Mouse (Mus musculus) gastrocnemius, adult 18-20 months (tissue): Measurements from ENCODE around the gene Rad54l2. TPM values are rescaled to one million over a fixed set of nuclear protein-coding genes. Genes with fewer than 3 reads are reported as not detected.

Experiments
- DNase-seq: peaks from one replicate; pipeline ENCODE4 v3.0.0; 2021; ENCODE audit warnings: low spot score
- total RNA-seq, 2 experiments: library from RNA; stranded (reverse); gene quantifications; 2 replicates each; pipeline ENCODE4 v1.2.3; 2021

Gene Rad54l2
- total RNA-seq, 2 experiments from 2014 or later: 6.6 to 6.9 TPM

GRCm38 (mm10) chr9:106754311-106754710 lies 34.7 kb downstream of the Rad54l2 start:
- no peak for DNase-seq

- no peak for DNase-seq
Observed at GRCm38 (mm10) chr9:106752135-106752534, 36.9 kb downstream of the Rad54l2 start.

- DNase-seq: no peak
Observed at GRCm38 (mm10) chr9:106739962-106740361, 49.0 kb downstream of the Rad54l2 start.

GRCm38 (mm10) chr9:106739056-106739455 lies 49.9 kb downstream of the Rad54l2 start:
- DNase-seq: no peak

GRCm38 (mm10) chr9:106738199-106738985 lies 50.6 kb downstream of the Rad54l2 start:
- DNase-seq: no peak

- no peak for DNase-seq
Observed at GRCm38 (mm10) chr9:106733690-106734089, 55.3 kb downstream of the Rad54l2 start.

GRCm38 (mm10) chr9:106729416-106729815 lies 59.6 kb downstream of the Rad54l2 start:
- DNase-seq: no peak

GRCm38 (mm10) chr9:106726891-106727290 lies 62.1 kb downstream of the Rad54l2 start:
- DNase-seq: peak; percentile 2

- no peak for DNase-seq
Observed at GRCm38 (mm10) chr9:106725435-106725834, 63.6 kb downstream of the Rad54l2 start.

GRCm38 (mm10) chr9:106724864-106725263 lies 64.1 kb downstream of the Rad54l2 start:
- no peak for DNase-seq

- no peak for DNase-seq
Observed at GRCm38 (mm10) chr9:106716729-106717128, 72.3 kb downstream of the Rad54l2 start.

GRCm38 (mm10) chr9:106716232-106716631 lies 72.8 kb downstream of the Rad54l2 start:
- no peak for DNase-seq

- no peak for DNase-seq
Observed at GRCm38 (mm10) chr9:106712470-106712869, 76.5 kb downstream of the Rad54l2 start.

GRCm38 (mm10) chr9:106692973-106693481 lies 96.0 kb downstream of the Rad54l2 start:
- no peak for DNase-seq

- DNase-seq: no peak
Observed at GRCm38 (mm10) chr9:106688834-106689233, 100.2 kb downstream of the Rad54l2 start.

- DNase-seq: peak; percentile 80
Observed at GRCm38 (mm10) chr9:106686983-106687650, 101.9 kb downstream of the Rad54l2 start.

- peak; percentile 83 for DNase-seq
Observed at GRCm38 (mm10) chr9:106685249-106686101, 103.5 kb downstream of the Rad54l2 start, which contains the start of gene Tex264. Gene Tex264, minus strand, starts transcription at chr9:106685927.

- DNase-seq: no peak
Observed at GRCm38 (mm10) chr9:106684918-106685248, 104.1 kb downstream of the Rad54l2 start.

GRCm38 (mm10) chr9:106684093-106684872 lies 104.7 kb downstream of the Rad54l2 start:
- DNase-seq: no peak

- DNase-seq: no peak
Observed at GRCm38 (mm10) chr9:106681026-106681425, 108.0 kb downstream of the Rad54l2 start.

GRCm38 (mm10) chr9:106678242-106678641 lies 110.8 kb downstream of the Rad54l2 start:
- DNase-seq: no peak
